9 mouse cellular contexts compared by ENCODE assay signal in the genomic region with DNA sequence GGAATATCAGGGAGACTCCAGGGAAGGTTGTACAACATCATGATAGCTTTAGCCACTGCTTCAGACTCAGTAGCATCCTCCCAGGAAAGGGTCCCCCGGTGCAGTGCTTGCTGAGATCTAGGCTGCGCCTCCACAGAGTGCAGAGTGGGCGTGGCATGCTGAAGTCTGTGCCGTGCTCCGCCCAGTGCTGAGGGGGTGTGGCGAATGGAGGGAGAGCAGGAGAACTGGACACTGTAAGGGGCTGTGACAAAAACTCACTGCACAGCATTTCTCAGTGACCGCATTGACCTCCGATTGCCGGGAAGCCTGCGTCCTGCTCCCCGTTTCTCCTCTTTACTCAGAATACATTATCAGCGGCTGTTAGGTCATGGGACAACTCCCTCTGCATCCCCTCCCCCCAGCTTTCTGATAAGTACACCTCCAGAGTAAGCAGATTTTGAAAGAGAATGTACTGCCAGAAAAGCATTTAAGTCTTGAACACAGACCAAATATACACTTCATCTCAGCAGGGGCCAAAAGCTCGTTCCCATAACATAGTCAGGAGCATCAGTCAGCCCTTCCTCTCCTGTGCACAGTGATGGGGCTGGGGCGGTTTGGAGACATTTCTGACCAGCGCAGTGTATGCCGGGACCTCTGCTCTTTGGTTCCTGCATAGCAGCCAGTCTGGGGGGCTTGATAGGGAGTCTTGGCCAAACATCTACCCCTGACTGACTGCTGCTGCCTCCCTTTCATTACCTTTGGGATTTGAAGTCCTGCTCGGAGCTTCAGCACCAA. TPM values are rescaled to one million over a fixed set of nuclear protein-coding genes. Genes with fewer than 3 reads are reported as not detected.
DNase-seq lines count a peak whose midpoint lies in the region; ATAC-seq and TF ChIP-seq lines count a peak whose summit lies in the region.
"Had no signal": no experiment of that assay in that cellular context is flagged by ENCODE, and none has a peak within 500 bp of the region (broad histone marks: within the 10 kb centered on the region; RNA-seq: fewer than 3 reads in every experiment).

No protein-coding gene starts in this region.

- H3K27ac ChIP-seq in lung, embryonic 14.5 days (ENCODE audit: low read depth): no peak overlapping the region
- H3K27ac ChIP-seq: midbrain, embryonic 12.5 days had no signal

- 46% methylated on average over 17 of the region's 17 CpGs for WGBS in lung, embryonic 14.5 days

- no peak for TF ChIP-seq CTCF in lung, embryonic 14.5 days (IDR thresholded peaks at IDR 0.05; ENCODE audit: low read depth)

- H3K4me2 ChIP-seq in lung, embryonic 14.5 days: peak overlapping the region; percentile 40
- H3K4me2 ChIP-seq: midbrain, embryonic 12.5 days had no signal

- H3K9ac ChIP-seq in lung, embryonic 14.5 days: no peak overlapping the region
- H3K9ac ChIP-seq: midbrain, embryonic 12.5 days had no signal

- ATAC-seq in lung, embryonic 14.5 days (ENCODE audit: insufficient read depth): peak; percentile 83

- no peaks in the 10 kb centered on the region for H3K27me3 ChIP-seq in lung, embryonic 14.5 days (ENCODE audit: insufficient read depth, low read length)
- H3K27me3 ChIP-seq: midbrain, embryonic 12.5 days had no signal

- H3K9me3 ChIP-seq in lung, embryonic 14.5 days (ENCODE audit: low read depth, low read length): no peaks in the 10 kb centered on the region
- H3K9me3 ChIP-seq: midbrain, embryonic 12.5 days had no signal

- no peak overlapping the region for H3K4me3 ChIP-seq in lung, embryonic 14.5 days (ENCODE audit: low read depth, low read length)
- H3K4me3 ChIP-seq: midbrain, embryonic 12.5 days had no signal

- H3K4me1 ChIP-seq in lung, embryonic 14.5 days (ENCODE audit: insufficient read depth): no peaks in the 10 kb centered on the region
- H3K4me1 ChIP-seq: midbrain, embryonic 12.5 days had no signal

- H3K36me3 ChIP-seq in lung, embryonic 14.5 days (ENCODE audit: insufficient read depth): no peaks in the 10 kb centered on the region
- H3K36me3 ChIP-seq: midbrain, embryonic 12.5 days had no signal

- peak; percentile 42 for DNase-seq in embryo, embryonic 10 days (ENCODE audit: low spot score)
- no peak for DNase-seq in embryo, embryonic 9.5 days (ENCODE audit: extremely low spot score)
- DNase-seq in R1 (ENCODE audit: low read depth, low spot score): peak; percentile 93
- DNase-seq in heart, adult 18-20 months: peak; percentile 78 to 82
- DNase-seq in kidney, adult 8-10 months: peak; percentile 10 to 32
- peak; percentile 72 for DNase-seq in lung, embryonic 14.5 days
- DNase-seq in spleen, postnatal 14 days (ENCODE audit: low spot score in 2 of 2): no peak
- DNase-seq in natural killer cell, adult 2 months (ENCODE audit: low spot score in 2 of 2): no peak

RNA-seq across cellular contexts. Expression of a gene that starts 37.1 kb away (rescaled TPM):
- total RNA-seq in heart, adult 18-20 months (2021): 100 to 1,000 TPM; 378 TPM
- 15.6 and 16.1 TPM in 2 replicates for polyA plus RNA-seq in lung, embryonic 14.5 days (2014; fragmentation: Nextera tagmentation; extraction: Ambion mirVana)

RNA-seq across cellular contexts. Expression of a gene that starts 37.5 kb away (rescaled TPM):
- 1 to 10 TPM; 1.9 to 2.0 TPM for total RNA-seq in heart, adult 18-20 months (2021)
- 0.21 and 1.0 TPM in 2 replicates for polyA plus RNA-seq in lung, embryonic 14.5 days (2014; fragmentation: Nextera tagmentation; extraction: Ambion mirVana)

Comparison
In these comparisons a context has a peak if more than half of its experiments do, and no peak if none do; other contexts are left out.
1. DNase-seq: peak in embryo, embryonic 10 days (single experiment), R1 (single experiment), heart, adult 18-20 months (2 of 2), kidney, adult 8-10 months (2 of 2) and lung, embryonic 14.5 days (single experiment); none in embryo, embryonic 9.5 days (single experiment), spleen, postnatal 14 days (0 of 2) and natural killer cell, adult 2 months (0 of 2).